Mouse (Mus musculus): ENCODE measurements around the gene Hsd11b1. TPM values are rescaled to one million over a fixed set of nuclear protein-coding genes. Genes with fewer than 3 reads are reported as not detected.
A peak's percentile ranks its signal among the peaks of the same experiment; 100 is the strongest.
"Not testable (repeated sequence)": the region's sequence is repeated elsewhere in the genome, so short reads cannot be mapped to it uniquely, and the experiment has no call there.

Hsd11b1 gene
- total RNA-seq, 2 experiments from 2014 or later: 47.9 to 110 TPM

DNA sequence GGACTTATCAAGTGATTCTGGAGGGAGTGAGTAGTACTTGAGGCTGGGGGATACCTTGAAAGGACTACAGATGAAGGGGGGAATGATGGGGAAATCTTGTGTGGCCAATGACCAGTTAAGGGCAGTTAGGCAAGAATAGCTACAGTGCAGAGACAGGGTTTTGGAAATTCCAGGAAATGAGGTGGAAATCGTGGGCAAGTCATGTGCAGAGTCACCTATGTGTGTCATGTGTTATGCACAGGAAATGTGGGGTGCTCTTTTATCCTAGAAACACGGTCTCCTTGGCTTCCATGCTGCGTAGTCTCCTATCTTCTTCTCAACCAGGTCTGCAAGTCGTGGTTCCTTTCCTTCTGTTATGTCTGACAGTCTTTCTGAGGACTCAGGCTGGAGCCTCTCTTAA, 15.6 kb upstream of the Hsd11b1 start:
- DNase-seq: no peak

DNA sequence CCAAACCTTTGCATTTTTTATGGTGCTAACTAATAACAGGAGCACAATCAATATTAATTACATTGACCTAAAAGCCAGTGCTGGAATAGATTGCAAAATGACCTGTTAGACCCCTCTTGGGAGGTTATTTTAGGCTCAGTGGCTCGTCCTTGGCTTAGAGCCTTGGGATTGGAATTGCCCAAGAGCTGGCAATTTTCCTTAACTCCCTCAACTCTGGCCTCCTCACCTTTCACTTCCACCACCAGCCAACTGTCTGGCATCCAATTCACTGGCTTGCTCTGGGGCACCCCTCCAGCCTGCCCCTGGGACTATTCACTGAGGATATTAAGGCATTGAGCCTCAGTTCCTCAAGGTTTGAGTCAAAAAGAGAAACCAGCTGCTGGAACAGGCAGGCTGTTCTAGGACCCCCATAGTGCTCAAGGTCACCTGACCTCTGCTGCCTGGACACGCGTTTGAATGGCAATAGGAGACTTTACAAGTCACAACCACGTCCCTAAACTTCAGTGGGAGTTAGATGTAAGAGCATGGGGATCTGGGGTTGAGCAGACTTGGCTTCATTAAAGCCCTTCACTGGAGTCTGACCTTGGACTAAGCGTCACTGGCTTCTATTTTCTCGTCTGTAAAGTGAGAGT, 14.7 kb upstream of the Hsd11b1 start:
- peak; percentile 79 for DNase-seq

DNA sequence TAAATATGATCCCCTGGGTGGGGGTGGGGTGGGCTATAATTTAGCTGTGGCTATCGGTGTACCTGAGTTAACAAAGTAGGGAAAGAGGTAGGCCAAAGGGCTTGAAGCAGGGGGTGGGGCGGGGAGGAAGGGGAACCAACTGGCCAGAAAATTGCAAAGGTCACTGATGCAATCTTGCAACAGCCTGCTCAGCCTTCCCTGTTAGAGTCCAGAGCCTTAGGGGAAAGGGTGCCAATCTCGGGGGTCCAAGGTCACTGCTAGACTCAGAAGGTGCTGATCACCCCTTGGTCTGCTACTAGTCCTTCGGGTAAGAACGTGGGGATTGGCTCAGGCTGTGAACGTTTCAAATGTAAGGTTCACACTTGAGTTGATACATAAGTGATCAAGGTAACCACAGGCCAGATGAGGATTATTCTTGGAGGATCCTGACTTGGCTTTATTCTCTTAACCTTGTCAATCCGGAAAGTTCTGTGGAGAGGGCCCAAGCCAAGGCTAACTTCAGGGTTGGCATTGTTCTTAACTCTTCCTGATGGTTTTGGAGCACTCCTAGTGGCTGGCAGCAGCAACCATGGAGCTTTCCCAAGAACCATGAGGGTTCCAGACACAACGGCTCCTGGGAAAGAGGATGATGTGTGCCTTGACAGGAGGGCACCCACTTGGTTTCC, 10.7 kb upstream of the Hsd11b1 start:
- peak; percentile 52 for DNase-seq

DNA sequence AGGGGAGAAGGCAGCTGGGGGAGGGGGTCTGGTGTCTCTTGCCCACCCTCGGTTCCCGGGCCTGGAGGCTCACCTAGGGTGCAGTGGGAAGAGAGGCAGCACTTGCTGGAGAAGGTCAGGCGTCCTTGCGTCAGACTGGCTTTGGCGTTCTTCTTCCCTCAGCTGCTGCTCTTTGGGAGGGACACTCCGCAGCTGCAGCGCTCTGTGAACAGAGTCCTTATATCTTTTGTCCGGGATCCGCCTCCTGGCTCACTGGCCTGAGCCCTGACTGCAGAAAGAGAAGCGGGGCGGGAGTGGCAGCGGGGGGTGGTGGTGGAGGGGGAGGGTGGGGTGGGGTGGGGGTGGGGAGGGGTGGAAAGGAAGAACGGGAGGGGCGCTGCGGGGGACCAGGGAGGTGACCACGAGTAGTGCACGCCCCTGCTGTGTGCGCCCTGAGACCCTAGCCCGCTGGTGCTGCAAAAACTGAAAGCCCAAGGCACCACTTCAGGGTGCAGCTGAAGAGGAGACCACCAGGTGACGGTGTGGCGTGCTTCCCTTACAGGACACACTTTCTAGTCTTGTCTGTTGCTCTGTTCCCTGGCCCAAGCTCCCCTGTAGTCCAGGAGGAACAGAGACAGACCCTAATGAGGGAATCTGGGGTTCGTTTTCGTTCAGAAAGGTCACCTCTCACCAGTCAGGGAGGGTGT, 9.2 kb upstream of the Hsd11b1 start, which contains the start of gene G0s2:
Gene G0s2, minus strand, starts transcription at position 302 of the 686 bp plus-strand sequence.
- peak; percentile 92 for DNase-seq

DNA sequence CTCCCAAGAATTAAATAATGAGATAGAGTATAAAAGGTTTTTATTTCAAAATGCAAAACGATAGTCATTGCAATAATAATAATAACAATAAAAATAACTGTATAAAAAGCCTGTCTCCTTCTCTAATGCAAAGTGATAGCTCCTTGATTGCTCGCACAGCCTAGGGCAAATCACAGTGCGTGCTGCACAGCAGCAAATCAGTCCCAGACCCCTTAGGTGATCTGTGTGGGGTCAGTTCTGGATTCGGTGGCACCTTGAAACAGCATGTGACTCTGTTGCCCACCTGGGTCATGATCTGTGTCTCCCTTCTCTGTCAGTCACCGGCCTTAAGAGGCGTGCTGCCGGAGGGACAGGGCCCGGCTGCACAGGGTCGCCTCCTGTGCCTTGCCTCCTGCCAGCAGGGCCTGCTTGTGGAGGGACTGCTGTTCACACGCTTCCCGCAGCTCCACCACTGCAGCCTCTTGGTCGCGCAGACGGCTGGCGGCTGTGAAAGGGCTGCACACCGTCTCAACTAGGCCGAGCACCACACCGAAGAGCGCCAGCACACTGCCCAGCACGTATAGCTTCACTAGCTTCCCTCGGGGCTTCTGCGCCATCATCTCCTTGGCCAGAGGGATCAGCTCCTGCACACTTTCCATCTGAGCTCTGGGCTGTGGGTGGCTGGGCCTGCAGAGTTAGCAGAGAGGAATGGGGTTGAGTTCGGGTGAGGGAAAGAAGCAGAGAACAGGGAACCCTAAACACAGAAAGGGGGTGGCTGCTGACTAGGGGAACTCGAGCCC, 8.5 kb upstream of the Hsd11b1 start:
- DNase-seq: no peak

DNA sequence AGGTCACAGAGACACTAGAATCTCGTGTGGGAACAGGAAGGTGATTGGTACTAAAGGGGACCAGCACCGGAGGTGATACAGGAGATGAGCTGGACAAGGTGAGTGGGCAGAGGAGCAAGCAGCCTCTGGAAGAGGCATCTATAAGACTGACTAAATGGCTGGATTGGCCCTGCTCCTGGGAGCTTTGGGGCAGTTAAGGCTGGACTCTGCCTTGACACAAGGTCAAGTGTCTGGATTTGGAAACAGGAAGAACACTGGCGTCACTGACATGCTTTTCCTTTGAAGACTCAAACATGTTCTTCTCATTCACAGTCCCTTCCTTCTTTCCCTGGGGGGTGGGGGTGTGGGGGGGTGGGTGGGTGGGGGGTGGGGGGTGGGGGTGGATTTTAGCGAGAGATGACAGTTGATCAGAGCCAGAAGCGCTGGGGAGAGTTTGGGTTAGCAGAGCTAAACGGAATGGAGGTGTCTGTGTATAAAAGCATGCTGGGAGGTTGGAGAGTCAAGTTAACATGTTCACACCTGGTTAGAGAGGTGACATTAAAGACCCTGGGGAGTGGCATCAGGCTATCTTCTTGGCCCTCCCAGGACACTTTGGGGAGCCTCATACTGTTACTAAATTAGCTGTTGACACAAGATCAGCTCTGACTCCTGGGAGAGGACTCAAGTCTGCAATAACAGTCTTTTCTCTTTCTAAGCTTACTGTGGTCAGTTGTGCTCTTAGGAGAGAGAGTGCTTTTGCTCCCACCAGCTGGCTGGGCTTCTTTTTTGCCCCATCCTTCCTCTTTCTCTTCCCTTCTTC, 7.3 kb upstream of the Hsd11b1 start:
- peak; percentile 43 for DNase-seq

DNA sequence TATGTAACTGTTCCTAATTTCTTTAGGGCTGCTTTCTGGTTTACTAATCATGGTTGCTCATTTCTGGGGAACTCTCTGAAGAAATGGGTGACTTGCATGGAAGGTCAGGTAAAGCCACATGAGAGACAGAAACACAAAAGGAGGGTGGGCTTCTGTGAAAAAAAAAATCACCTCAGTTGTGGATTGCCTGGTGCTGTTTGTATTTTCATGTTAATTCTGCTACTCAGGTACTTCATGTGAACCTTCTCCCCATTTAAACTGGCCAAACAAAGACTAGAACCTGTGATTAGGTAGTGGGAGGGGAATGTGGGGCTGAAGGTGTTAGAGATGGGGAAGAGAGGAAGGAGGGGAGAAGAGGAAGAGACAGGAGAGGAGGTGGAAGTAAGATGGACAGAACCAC, 1.9 kb upstream of the Hsd11b1 start:
- no peak for DNase-seq

DNA sequence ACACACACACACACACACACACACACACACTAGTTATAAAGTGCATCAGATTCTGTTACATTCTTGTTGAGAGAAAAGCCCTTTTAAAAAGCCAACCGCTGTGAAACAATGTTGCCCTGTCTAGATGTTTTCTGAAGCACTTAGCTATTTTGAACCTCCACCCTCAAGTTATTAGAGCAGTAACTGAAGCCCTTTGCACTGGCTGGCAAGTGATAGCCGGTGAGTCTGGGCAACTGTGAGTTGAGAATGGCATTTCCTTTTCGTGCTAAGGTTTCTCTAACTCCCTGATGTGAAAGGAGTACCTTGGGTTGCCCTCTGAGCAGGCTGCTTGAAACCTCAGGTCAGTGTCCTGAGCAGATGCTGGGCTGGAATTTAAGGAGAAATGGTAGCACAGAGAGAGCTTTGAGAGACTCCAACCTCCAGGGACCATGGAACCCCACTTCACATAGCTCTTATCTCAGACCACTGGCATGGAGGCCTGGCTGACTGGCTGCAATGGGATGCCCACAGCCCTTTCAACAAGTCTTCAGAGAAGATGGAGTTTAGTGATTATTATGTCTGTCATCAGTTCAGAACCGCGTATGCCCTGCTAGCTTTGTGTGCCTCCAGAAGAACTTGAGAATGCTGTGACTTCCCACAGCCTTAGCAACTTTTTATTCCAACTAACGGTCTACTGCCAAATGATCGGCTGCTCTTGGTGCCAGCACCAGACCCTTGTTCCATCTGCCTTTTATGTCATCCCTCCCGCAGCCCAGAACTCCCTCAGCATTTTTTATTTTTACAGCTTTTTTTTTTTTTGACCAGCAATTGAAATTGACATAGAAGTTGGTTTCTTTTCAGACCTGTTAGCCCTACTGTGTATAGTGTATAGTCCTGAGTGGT, 608 bp downstream of the Hsd11b1 start:
- DNase-seq: no peak

DNA sequence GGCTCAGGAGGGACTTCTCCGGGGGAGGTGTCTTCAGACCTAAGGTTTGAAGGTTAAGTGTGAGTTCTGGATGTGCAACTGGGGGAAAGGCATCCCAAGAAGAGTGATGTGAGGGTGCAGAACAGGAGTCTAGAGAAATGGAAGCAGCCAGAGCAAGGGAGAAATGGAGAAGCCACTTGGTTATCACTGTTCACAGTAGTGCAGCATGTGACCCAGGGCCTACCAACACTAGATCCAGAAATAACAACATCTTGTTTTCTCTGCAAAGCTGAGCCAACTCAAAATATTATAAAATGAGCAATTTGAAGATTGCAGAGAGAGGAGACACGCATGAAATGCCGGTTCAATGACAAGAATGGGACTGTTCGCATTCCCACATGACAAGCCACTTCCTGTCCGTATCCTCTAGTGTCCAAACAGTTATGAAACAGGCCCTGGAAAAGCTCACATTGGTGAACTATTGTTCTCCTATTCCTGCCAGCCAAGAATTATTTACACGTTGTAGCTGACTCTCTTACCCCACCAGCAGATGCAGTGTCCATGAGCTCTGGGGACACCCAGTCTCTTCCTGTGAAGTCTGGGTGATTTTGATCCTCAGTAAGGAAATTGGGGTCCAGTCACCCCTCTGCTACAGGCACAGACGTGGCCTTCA, 1.9 kb downstream of the Hsd11b1 start:
- DNase-seq: peak; percentile 35

DNA sequence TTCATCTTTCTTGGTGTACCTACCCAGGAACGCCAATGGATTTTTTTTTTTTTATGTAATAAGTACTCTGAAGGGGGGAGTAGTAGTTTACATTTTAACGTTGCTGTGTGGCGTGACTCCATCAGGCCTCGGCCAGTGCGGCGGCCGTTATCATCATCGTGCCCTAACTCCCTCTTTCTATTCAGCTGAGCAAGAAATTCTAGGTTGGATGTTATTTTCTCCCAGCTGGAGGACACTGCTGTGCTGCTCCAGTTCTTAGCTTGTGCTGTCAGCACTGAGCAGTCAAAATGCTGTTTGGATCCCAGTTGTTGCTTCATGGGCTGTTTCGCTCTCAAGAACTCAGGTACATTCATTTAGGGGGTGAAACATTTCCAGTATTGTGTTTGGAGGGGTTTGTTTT, 4.3 kb downstream of the Hsd11b1 start:
- DNase-seq: no peak

DNA sequence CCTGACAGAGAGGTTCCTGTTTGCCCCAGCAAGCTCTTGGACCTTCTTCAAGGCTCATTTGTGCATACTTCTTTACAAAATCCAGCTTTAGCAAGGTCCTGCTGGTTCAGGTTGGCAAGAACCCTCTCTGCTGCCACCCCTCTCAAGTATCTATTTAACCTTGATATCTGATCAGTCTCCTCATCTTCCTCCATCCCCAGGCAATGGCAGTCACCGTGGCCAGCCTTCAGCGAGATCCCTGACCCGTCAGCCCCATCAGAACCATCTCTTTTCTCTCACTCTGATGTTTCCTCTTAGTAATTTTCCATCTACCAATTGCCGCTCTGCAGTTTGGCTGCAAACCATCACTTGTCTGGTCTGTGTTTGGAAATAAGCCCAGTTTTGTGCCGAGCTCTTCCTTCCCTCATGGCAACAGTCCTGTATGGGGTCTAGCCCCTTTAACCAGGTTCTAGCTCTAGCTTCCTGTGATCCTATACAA, 7.2 kb downstream of the Hsd11b1 start:
- DNase-seq: peak; percentile 23

DNA sequence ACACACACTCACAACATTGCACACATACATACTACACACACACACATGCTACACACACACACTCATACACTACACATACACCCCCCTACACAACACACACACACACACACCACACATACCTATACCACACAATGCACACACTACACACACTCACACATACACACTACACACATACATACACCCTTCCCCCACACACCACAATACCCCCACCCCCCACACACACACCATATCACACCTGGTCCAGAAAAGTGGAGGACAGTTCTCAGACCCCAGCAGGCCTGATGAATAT, 7.6 kb downstream of the Hsd11b1 start:
- DNase-seq: no peak

DNA sequence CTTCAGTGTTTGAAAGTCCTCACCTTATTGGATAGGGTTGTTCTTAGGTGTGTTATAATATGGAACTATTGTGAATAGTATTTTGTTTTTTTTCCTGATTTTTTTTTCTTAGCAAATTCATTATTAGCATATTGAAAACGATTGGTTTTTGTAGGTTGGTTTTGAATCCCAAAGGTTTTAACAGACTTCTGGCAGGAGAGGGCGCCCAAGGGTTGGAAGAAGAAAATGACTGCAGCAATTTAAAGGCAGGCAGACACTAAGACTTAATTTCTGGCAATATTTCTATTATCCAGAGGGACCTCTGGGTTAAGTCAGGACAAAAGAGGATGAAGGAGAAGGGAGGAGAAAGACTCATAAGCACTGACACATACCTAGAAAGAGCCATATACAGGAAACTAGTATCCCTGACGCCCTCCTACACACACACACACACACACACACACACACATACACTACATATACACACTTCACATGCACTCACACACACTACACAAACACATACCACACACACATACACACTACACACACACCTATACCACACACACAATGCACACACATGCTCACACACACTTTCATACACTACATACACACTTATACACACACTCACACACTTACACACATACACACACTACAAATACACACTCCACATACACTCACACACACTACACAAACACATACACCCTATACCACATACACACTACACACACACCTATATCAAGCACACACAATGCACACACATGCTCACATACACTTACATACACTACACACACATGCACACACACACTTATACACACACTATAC, 8.2 kb downstream of the Hsd11b1 start:
- peak; percentile 88 for DNase-seq

DNA sequence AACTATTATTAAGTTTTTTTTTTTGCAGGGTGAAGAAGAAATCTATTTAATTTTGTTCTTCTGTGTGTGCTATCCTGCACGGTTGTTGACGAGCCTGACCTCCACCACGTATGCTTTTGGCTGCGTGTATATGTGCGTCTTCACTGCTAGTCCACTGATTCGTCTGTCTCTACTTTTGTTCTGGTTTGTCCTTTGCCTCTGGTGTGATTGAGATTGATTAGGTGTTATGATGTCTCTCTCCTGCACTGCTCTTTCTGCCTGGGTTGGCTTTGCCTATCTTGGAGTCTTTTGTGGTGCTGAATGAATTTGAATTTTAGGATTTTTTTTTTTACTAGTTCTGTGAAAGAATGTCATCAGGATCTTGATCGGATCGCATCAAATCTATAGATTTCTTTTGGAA, 8.8 kb downstream of the Hsd11b1 start:
- DNase-seq: no peak

DNA sequence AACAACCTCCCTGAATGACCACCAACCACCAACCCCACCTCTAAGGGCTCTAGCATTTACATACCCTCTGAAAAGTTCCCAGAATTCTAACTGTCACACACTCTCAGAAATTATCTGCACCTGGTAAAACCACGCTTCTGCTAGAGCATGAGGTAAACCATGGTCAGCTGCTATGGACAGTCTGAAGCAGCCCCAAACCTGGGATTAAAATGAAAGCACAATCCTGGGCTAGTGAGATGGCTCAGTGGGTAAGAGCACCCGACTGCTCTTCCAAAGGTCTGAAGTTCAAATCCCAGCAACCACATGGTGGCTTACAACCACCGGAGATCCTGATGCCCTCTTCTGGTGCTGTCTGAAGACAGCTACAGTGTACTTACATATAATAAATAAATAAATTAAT, 10.0 kb downstream of the Hsd11b1 start:
- DNase-seq: not testable (repeated sequence)

DNA sequence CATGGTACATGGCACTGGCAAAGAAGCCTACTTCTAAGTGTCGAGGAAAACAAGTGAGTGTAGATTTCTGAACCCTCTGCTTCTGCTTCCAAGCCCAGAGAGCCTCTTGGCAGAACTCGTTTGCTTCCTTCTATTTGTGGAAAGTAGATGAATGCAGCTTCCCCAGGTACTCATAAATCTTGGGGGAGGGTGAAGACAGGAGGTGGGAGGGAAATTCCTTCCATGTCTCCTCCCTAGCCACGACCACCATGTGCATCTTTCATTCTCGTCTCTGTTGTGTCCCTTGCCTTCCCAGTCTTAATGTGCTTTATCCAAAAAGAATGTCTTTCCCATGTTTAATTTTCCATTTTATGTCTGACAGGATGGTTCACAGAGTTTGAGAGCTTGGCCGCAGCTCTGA, 11.3 kb downstream of the Hsd11b1 start:
- DNase-seq: no peak

DNA sequence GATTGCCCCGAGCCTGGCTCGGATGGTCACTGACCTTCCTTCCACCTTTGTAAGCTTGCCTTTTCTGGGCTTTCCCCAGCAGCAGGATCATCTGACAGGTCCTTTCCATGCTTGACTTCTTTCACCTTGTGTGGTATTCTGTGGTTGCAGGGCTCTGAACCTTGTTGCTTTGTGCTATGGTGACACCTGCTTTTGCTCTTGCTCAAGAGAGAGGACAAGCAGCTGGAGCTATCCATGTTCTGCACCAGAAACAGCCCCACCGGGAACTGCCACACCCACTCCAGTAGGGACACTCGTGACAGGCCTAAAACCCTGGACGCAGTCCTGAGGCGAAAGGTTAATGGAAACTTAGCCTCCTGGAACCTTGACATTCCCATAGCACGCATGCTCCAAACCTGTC, 12.5 kb downstream of the Hsd11b1 start:
- DNase-seq: no peak

DNA sequence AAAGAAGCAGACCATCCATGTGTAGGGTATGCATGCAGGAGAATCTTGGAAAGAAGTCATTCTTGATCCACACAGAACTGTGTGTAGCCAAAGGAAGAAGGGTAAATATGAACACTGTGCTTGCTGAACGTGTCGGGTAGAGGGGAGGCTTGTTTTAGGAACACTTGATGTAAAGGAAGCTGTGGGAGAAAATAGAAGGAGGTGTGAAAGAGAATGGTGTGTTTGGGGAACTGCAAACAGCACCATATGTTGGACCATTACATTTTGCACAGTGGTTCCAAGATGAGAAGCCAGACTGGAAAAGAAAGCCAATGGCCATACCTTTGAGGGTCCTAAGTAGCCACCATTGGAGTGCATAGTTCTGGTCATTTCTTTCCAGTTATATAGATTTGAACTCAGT, 13.8 kb downstream of the Hsd11b1 start:
- DNase-seq: no peak

DNA sequence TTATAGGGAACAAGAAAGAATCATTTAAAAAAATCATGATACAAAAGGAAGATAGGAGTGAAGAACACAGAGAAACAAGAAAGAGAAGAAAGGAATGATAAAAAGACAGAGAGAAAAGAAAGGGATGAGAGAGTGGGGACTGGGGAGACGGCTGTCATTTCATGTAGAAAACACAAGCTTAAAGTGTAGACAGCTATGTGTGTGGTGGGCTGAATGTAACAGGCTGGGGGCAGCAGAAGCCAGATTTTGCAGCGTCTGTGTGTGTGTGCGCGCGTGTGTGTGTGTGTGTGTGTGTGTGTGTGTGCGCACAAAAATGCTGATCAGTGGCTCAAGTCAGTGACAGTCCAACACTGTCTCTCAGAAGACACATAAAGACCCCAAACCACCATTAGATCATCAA, 19.6 kb downstream of the Hsd11b1 start:
- DNase-seq: no peak
